Mouse (Mus musculus): ENCODE results near the gene Eno3.

Eno3 gene

GRCm38 (mm10) chr11:70699051-70699450 is 42.0 kb downstream of the Eno3 start:
- in situ Hi-C loops (cut with MboI; ENCODE audit: unreplicated experiment in 2 of 2): no loop called here

- in situ Hi-C loops (cut with MboI; ENCODE audit: unreplicated experiment in 2 of 2): no loop called here
These were observed 42.9 kb downstream of the Eno3 start, which contains the start of the genes Inca1 and Kif1c for GRCm38 (mm10) chr11:70699722-70700556. Gene Inca1, minus strand, starts transcription at chr11:70700155. Gene Kif1c, plus strand, starts transcription at chr11:70700548.

DNA sequence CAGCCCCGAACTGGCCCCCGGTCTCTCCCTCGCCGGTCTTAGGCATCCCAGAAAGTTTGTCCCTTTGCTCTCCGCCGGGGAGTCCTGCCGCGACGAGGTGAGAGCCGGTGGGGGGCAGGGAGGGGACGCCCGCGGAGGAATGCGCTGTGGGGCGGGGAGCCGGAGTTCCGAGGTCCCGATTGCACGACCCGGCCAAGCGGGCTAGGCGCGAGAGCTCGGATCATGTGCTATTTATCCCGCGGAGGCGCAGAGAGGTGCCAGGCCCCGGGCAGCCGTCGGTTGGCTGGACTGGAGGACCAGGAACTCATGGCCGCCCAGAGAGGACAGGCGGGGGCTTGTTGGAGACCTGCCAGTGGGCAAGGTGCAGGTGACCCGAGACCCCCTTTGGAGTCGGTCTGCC is 43.6 kb downstream of the Eno3 start:
- in situ Hi-C loops (cut with MboI; ENCODE audit: unreplicated experiment in 2 of 2): no loop called here

DNA sequence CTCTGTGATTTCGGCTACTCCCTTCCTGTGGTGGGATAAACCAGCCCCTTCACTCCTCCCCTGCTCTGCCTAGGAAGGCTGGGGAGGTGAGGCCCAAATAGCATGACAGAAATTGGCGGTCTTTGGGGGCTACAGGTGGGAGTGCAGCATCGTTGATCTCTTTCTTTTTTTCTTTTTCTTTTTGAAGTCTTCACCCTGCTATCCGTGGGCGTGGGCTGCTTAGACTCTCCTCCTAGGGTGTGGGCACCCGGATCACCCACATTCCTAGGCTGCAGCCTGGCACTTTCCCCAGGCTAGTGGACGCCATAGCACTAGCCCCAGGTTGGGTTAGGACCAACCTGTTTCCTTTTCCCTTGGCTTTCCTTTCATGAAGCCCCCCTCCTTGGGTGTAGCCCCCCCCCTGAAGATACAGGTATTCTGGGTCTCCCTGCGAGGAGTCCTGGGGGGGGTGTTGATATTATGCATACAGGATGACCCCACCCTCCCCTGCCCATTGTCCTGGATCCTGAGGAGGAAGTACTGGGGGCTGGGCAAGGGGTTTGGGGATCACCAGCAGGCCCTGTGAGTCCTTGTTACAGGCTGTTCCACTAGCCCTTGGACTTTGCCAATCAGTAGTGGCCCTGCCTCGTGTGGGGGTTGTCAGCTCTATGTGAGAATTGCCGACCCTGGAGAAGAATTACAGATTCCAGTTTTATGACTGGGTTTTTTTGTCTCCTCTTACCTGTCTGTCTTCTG is 44.4 kb downstream of the Eno3 start:
- in situ Hi-C loops (cut with MboI; ENCODE audit: unreplicated experiment in 2 of 2): no loop called here

- in situ Hi-C loops (cut with MboI; ENCODE audit: unreplicated experiment in 2 of 2): no loop called here
These were observed 45.2 kb downstream of the Eno3 start for GRCm38 (mm10) chr11:70701984-70702733.

GRCm38 (mm10) chr11:70702781-70703180 is 45.8 kb downstream of the Eno3 start:
- in situ Hi-C loops (cut with MboI; ENCODE audit: unreplicated experiment in 2 of 2): no loop called here

DNA sequence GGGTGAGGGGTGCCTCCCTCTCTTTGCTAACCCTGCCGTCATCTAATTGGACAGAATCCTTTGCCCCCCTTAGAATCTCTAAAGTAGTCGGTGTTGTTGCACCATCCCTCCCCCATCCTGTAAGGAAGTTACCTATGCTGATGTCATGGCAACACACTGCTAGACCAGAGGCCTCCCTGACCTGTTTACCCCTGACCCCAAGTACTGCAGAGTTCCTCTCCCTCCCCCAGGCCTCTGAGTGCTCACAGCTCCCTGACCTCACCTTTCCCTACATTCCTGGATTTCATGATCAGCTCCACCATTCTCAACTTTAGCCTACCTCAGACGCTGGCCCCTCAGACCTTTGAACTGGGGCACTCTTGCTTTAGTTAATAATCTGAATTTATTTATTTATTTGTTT is 49.1 kb downstream of the Eno3 start:
- in situ Hi-C loops (cut with MboI; ENCODE audit: unreplicated experiment in 2 of 2): no loop called here

- in situ Hi-C loops (cut with MboI; ENCODE audit: unreplicated experiment in 2 of 2): no loop called here
These were observed 54.0 kb downstream of the Eno3 start for GRCm38 (mm10) chr11:70711026-70711425.

Measured in v-Abl transformed pro-B cells (cell line).